Mouse (Mus musculus): ENCODE measurements around the gene Mfsd11.

- TF ChIP-seq POLR2AphosphoS2 (IDR thresholded peaks at IDR 0.05; ENCODE audit: low read length) (no peak), MYB (IDR thresholded peaks at IDR 0.05; ENCODE audit: low read depth, low read length) (no peak), CTCF (IDR thresholded peaks at IDR 0.05 in 2 of 3, conservative IDR thresholded peaks at IDR 0.05 in 1 of 3; ENCODE audit: control insufficient read depth in 1 of 3, insufficient read depth in 1 of 3, low read depth in 2 of 3, low read length in 3 of 3, poor library complexity in 1 of 3, severe bottlenecking in 1 of 3) (no peak), ZMIZ1 (IDR thresholded peaks at IDR 0.05; ENCODE audit: low read depth, low read length) (no peak), RAD21 (IDR thresholded peaks at IDR 0.05; ENCODE audit: low read depth, low read length) (no peak), TBP (IDR thresholded peaks at IDR 0.05; ENCODE audit: low read depth, low read length) (no peak), UBTF (IDR thresholded peaks at IDR 0.05; ENCODE audit: borderline replicate concordance, insufficient read depth, low read depth, low read length) (no peak)
Measured at GRCm38 (mm10) chr11:116915241-116915640, 63.0 kb downstream of the Mfsd11 start.
